Mouse (Mus musculus) heart, postnatal 0 days (tissue): Measurements from ENCODE around the gene Tyk2. TPM values are rescaled to one million over a fixed set of nuclear protein-coding genes. Genes with fewer than 3 reads are reported as not detected.

Experiments used
- ATAC-seq: fragments of 200-750 bp; cut with Nextera tagmentation; 2 replicates; pipeline ENCODE4 v1.8.0; 2017; ENCODE audit warnings: low read depth, moderate number of reproducible peaks, moderate library complexity; ENCODE audit not compliant: insufficient read depth
- DNase-seq: peaks from one replicate; pipeline ENCODE4 v3.0.0-alpha.2; 2016; ENCODE audit warnings: low spot score
- H3K27ac ChIP-seq: fragments of 300-500 bp; sonication (generic); 2 replicates; pipeline ENCODE4 v1.5.1; 2014; ENCODE audit warnings: low read depth, mild to moderate bottlenecking
- H3K27me3 ChIP-seq: fragments of 300-500 bp; sonication (generic); 2 replicates; pipeline ENCODE4 v1.6.1; 2014; ENCODE audit warnings: low read length, mixed read lengths; ENCODE audit not compliant: control insufficient read depth, insufficient read depth
- H3K36me3 ChIP-seq: fragments of 300-500 bp; sonication (generic); replicated peaks from 2 replicates; pipeline ENCODE4 v1.6.1; 2014; ENCODE audit warnings: low read length, mixed read lengths; ENCODE audit not compliant: control insufficient read depth, insufficient read depth
- H3K4me1 ChIP-seq: fragments of 300-500 bp; sonication (generic); 2 replicates; pipeline ENCODE4 v1.6.1; 2014; ENCODE audit warnings: antibody characterized with exemption; ENCODE audit not compliant: control insufficient read depth, insufficient read depth
- H3K4me2 ChIP-seq: fragments of 300-500 bp; sonication (generic); 2 replicates; pipeline ENCODE4 v1.6.1; 2014; ENCODE audit warnings: low read depth, mild to moderate bottlenecking, low read length, moderate library complexity
- H3K4me3 ChIP-seq: fragments of 300-500 bp; sonication (generic); 2 replicates; pipeline ENCODE4 v1.5.1; 2014; ENCODE audit warnings: low read depth, low read length
- H3K9ac ChIP-seq: fragments of 300-500 bp; sonication (generic); replicated peaks from 2 replicates; pipeline ENCODE4 v1.6.1; 2014; ENCODE audit warnings: low read depth, low read length, mixed read lengths
- H3K9me3 ChIP-seq: fragments of 300-500 bp; sonication (generic); replicated peaks from 2 replicates; pipeline ENCODE4 v1.6.1; 2016; ENCODE audit warnings: low read length; ENCODE audit not compliant: control insufficient read depth
- CTCF ChIP-seq: IDR thresholded peaks from 2 replicates; pipeline ENCODE4 v1.5.1; 2016; ENCODE audit warnings: antibody characterized with exemption, control low read depth, low read depth
- EP300 ChIP-seq: IDR thresholded peaks from 2 replicates; pipeline ENCODE4 v1.6.1; 2016; ENCODE audit warnings: antibody characterized with exemption, low read depth
- WGBS: fragments of 180-500 bp; shearing (Covaris S2); extraction: QIAGEN DNeasy Blood & Tissue Kit; methylation state at CpG from one replicate; pipeline ENCODE4 v1.1.7; 2014; 5-methylcytosine and 5-hydroxymethylcytosine counted together
- polyA plus RNA-seq: library from polyadenylated mRNA; unstranded; fragments of >200 nt; fragmentation: Nextera tagmentation; extraction: Ambion mirVana; gene quantifications from 2 replicates; pipeline ENCODE4 v1.2.1, GENCODE M21; 2015
- total RNA-seq: library from RNA; depleted of rRNA; stranded (reverse); fragments of >200 nt; gene quantifications from 2 replicates; pipeline ENCODE4 v1.2.3, GENCODE M21; 2014; ENCODE audit warnings: low replicate concordance

Gene Tyk2
- total and polyA plus RNA-seq, 2 experiments from 2014 or later = 7.7 to 17.9 TPM

GRCm38 (mm10) chr9:21153833-21154232 lies 22.8 kb upstream of the Tyk2 start:
- H3K27ac ChIP-seq = peak overlapping the region; percentile 41
- DNase-seq (peak; percentile 19), ATAC-seq (no peak)
- H3K9ac ChIP-seq = peak overlapping the region; percentile 35
- WGBS = 5% methylated on average over 5 of the region's 5 CpGs
- peaks cover 15% of the 10 kb centered on the region for H3K4me1 ChIP-seq
- TF ChIP-seq EP300 (no peak), CTCF (no peak)
- no peaks in the 10 kb centered on the region for H3K36me3 ChIP-seq
- H3K4me3 ChIP-seq = peak overlapping the region; percentile 40
- H3K4me2 ChIP-seq = peak overlapping the region; percentile 67
- H3K27me3 ChIP-seq = no peaks in the 10 kb centered on the region
- no peaks in the 10 kb centered on the region for H3K9me3 ChIP-seq

GRCm38 (mm10) chr9:21153331-21153730 lies 22.3 kb upstream of the Tyk2 start:
- Histone ChIP-seq H3K27ac (peak overlapping the region; percentile 41), H3K4me3 (peak overlapping the region; percentile 40), H3K36me3 (no peaks in the 10 kb centered on the region), H3K27me3 (no peaks in the 10 kb centered on the region), H3K9me3 (no peaks in the 10 kb centered on the region), H3K9ac (peak overlapping the region; percentile 35), H3K4me1 (peaks cover 20% of the 10 kb centered on the region), H3K4me2 (peak overlapping the region; percentile 67)
- ATAC-seq (no peak), DNase-seq (no peak)
- TF ChIP-seq EP300 (no peak), CTCF (no peak)
- 7% methylated on average over 11 of the region's 12 CpGs for WGBS

GRCm38 (mm10) chr9:21152715-21153114 lies 21.7 kb upstream of the Tyk2 start:
- DNase-seq (peak; percentile 52), ATAC-seq (peak; percentile 22; the same call in 1 of the 2 replicates)
- Histone ChIP-seq H3K4me2 (peak overlapping the region; percentile 67), H3K9me3 (no peaks in the 10 kb centered on the region), H3K36me3 (no peaks in the 10 kb centered on the region), H3K4me3 (peak overlapping the region; percentile 40), H3K9ac (peak overlapping the region; percentile 35; the same call in 1 of the 2 replicates), H3K27me3 (no peaks in the 10 kb centered on the region), H3K27ac (peak overlapping the region; percentile 41; the same call in 1 of the 2 replicates), H3K4me1 (peaks cover 27% of the 10 kb centered on the region)
- TF ChIP-seq CTCF (peak; percentile 85), EP300 (no peak)
- WGBS = under 1% methylated on average over 11 of the region's 11 CpGs

GRCm38 (mm10) chr9:21149654-21150419 lies 18.8 kb upstream of the Tyk2 start, which contains the start of gene Cdc37:
Gene Cdc37 (minus strand): TSS chr9:21149982.
- Histone ChIP-seq H3K36me3 (peaks cover 13% of the 10 kb centered on the region), H3K27ac (peak within 1 kb of the TSS; percentile 83), H3K9ac (peak within 1 kb of the TSS; percentile 70), H3K4me2 (peak within 1 kb of the TSS; percentile 76), H3K27me3 (no peaks in the 10 kb centered on the region), H3K4me3 (peak within 1 kb of the TSS; percentile 84), H3K9me3 (no peaks in the 10 kb centered on the region), H3K4me1 (peaks cover 38% of the 10 kb centered on the region)
- TF ChIP-seq EP300 = no peak
- 3% methylated on average over 56 of the region's 56 CpGs for WGBS
- ATAC-seq (peak; percentile 95), DNase-seq (peak; percentile 91)

- H3K4me1 ChIP-seq = peaks cover 38% of the 10 kb centered on the region
- no peaks in the 10 kb centered on the region for H3K9me3 ChIP-seq
- ATAC-seq (no peak), DNase-seq (no peak)
- TF ChIP-seq CTCF (no peak), EP300 (no peak)
- WGBS = 5% methylated on average over 8 of the region's 8 CpGs
- H3K4me3 ChIP-seq = peak overlapping the region; percentile 84
- peak overlapping the region; percentile 76 for H3K4me2 ChIP-seq
- peak overlapping the region; percentile 70 for H3K9ac ChIP-seq
- peak overlapping the region; percentile 83; the same call in 1 of the 2 replicates for H3K27ac ChIP-seq
- peaks cover 19% of the 10 kb centered on the region for H3K36me3 ChIP-seq
- no peaks in the 10 kb centered on the region for H3K27me3 ChIP-seq
Measured at GRCm38 (mm10) chr9:21149077-21149653, 18.1 kb upstream of the Tyk2 start.
